Mouse (Mus musculus) right cerebral cortex, postnatal 36 days (tissue): ENCODE measurements around the gene Acot12.

Experiments used
- DNase-seq, 2 experiments: peaks; one replicate each; pipeline ENCODE4 v3.0.0; 2022; ENCODE audit warnings: low spot score in 2 of 2, mixed read lengths in 1 of 2

Gene Acot12

GRCm38 (mm10) chr13:91826066-91826465 lies 84.8 kb downstream of the Acot12 start:
- DNase-seq = no peak

- DNase-seq = no peak
Observed at GRCm38 (mm10) chr13:91827876-91828275, 86.6 kb downstream of the Acot12 start.
